Mouse (Mus musculus) ES-Bruce4 (cell line): Measurements from ENCODE around the gene Ugt1a8.

Experiments used
- CTCF ChIP-seq: IDR thresholded peaks from one replicate; pipeline ENCODE4 v1.8.1; 2011; ENCODE audit warnings: low read depth, low read length
- EP300 ChIP-seq: IDR thresholded peaks from 2 replicates; pipeline ENCODE4 v1.6.1; 2011; ENCODE audit warnings: low read depth, low read length; ENCODE audit not compliant: insufficient read depth
- POLR2A ChIP-seq: IDR thresholded peaks from one replicate; pipeline ENCODE4 v1.8.1; 2011; ENCODE audit warnings: low read length; ENCODE audit not compliant: insufficient read depth

DNA sequence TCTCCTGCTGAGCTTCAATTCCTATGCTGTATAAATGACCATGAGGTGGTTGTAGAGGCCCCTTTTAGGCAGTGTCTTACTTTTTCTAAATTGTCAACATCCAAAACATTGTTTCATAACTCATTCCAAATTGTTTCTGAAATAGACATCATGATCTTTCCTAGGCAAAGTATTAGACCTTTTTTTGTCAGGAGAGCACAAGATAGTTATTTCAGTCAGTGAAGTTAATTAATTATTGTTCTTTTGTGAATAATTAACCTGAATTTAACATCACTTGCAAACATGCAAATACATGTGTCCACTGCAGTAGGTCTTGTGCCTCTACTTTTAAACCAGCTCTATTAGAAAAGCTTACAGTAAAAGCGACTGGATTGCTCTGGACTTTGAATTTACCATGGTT, 32.5 kb upstream of the Ugt1a8 start, which contains the start of gene Ugt1a10:
- TF ChIP-seq POLR2A, result no peak
- TF ChIP-seq CTCF, result no peak
- no peak for TF ChIP-seq EP300
